Mouse (Mus musculus) stomach, embryonic 15.5 days (tissue): Measurements from ENCODE around the gene Helt. TPM values are rescaled to one million over a fixed set of nuclear protein-coding genes. Genes with fewer than 3 reads are reported as not detected.

Source experiments
- ATAC-seq: fragments of 200-750 bp; cut with Nextera tagmentation; 2 replicates; pipeline ENCODE4 v1.8.0; 2017; ENCODE audit warnings: low read depth, moderate number of reproducible peaks, moderate TSS enrichment; ENCODE audit not compliant: insufficient read depth, low FRiP score
- H3K27ac ChIP-seq: fragments of 300-500 bp; sonication (generic); 2 replicates; pipeline ENCODE4 v1.5.1; 2015; ENCODE audit warnings: mild to moderate bottlenecking, inconsistent platforms
- H3K27me3 ChIP-seq: fragments of 300-500 bp; sonication (generic); replicated peaks from 2 replicates; pipeline ENCODE4 v1.6.1; 2015; ENCODE audit warnings: inconsistent platforms
- H3K36me3 ChIP-seq: fragments of 300-500 bp; sonication (generic); 2 replicates; pipeline ENCODE4 v1.6.1; 2015; ENCODE audit warnings: inconsistent platforms
- H3K4me1 ChIP-seq: fragments of 300-500 bp; sonication (generic); 2 replicates; pipeline ENCODE4 v1.6.1; 2015; ENCODE audit warnings: inconsistent platforms
- H3K4me2 ChIP-seq: fragments of 300-500 bp; sonication (generic); 2 replicates; pipeline ENCODE4 v1.6.1; 2015; ENCODE audit warnings: mild to moderate bottlenecking, inconsistent platforms
- H3K4me3 ChIP-seq: fragments of 300-500 bp; sonication (generic); replicated peaks from 2 replicates; pipeline ENCODE4 v1.5.1; 2015; ENCODE audit warnings: inconsistent platforms
- H3K9ac ChIP-seq: fragments of 300-500 bp; sonication (generic); 2 replicates; pipeline ENCODE4 v1.6.1; 2015; ENCODE audit warnings: inconsistent platforms
- H3K9me3 ChIP-seq: fragments of 300-500 bp; sonication (generic); 2 replicates; pipeline ENCODE4 v1.6.1; 2016; ENCODE audit warnings: inconsistent platforms
- WGBS: fragments of 180-500 bp; shearing (Covaris S2); methylation state at CpG from one replicate; pipeline ENCODE4 v1.1.7; 2015; 5-methylcytosine and 5-hydroxymethylcytosine counted together
- polyA plus RNA-seq: library from polyadenylated mRNA; unstranded; fragments of >200 nt; fragmentation: Nextera tagmentation; extraction: Ambion mirVana; gene quantifications from 2 replicates; pipeline ENCODE4 v1.2.1, GENCODE M21; 2015

Gene Helt
- polyA plus RNA-seq, 1 experiment from 2014 or later, result 0.10 TPM

- Histone ChIP-seq H3K9ac (no peak overlapping the region), H3K36me3 (no peaks in the 10 kb centered on the region), H3K4me2 (no peak overlapping the region), H3K4me3 (no peak overlapping the region), H3K27me3 (no peaks in the 10 kb centered on the region), H3K27ac (no peak overlapping the region), H3K9me3 (no peaks in the 10 kb centered on the region), H3K4me1 (no peaks in the 10 kb centered on the region)
- ATAC-seq, result no peak
- WGBS, result 46% methylated on average over 19 of the region's 19 CpGs
Observed at GRCm38 (mm10) chr8:46257921-46258682, 36.4 kb downstream of the Helt start.

GRCm38 (mm10) chr8:46252456-46252855, 42.0 kb downstream of the Helt start:
- Histone ChIP-seq H3K4me2 (no peak overlapping the region), H3K4me3 (no peak overlapping the region)
- WGBS, result 54% methylated on average over 13 of the region's 13 CpGs

GRCm38 (mm10) chr8:46251561-46251960, 42.9 kb downstream of the Helt start:
- H3K4me1 ChIP-seq, result no peaks in the 10 kb centered on the region
- H3K4me3 ChIP-seq, result no peak overlapping the region
- no peak overlapping the region for H3K4me2 ChIP-seq
- no peak overlapping the region for H3K9ac ChIP-seq
- no peak for ATAC-seq
- H3K27ac ChIP-seq, result no peak overlapping the region
- no peaks in the 10 kb centered on the region for H3K27me3 ChIP-seq
- no peaks in the 10 kb centered on the region for H3K9me3 ChIP-seq
- no peaks in the 10 kb centered on the region for H3K36me3 ChIP-seq
- 41% methylated on average over 10 of the region's 10 CpGs for WGBS

More at GRCm38 (mm10) chr8:46252456-46252855, 42.0 kb downstream of the Helt start:
- Histone ChIP-seq H3K27me3 (no peaks in the 10 kb centered on the region), H3K36me3 (no peaks in the 10 kb centered on the region), H3K9ac (no peak overlapping the region), H3K27ac (no peak overlapping the region), H3K9me3 (no peaks in the 10 kb centered on the region), H3K4me1 (no peaks in the 10 kb centered on the region)
- no peak for ATAC-seq

- Histone ChIP-seq H3K27me3 (no peaks in the 10 kb centered on the region), H3K36me3 (no peaks in the 10 kb centered on the region), H3K9me3 (no peaks in the 10 kb centered on the region), H3K4me1 (no peaks in the 10 kb centered on the region), H3K4me2 (no peak overlapping the region), H3K4me3 (no peak overlapping the region), H3K9ac (no peak overlapping the region), H3K27ac (no peak overlapping the region)
- no peak for ATAC-seq
- 58% methylated on average over 11 of the region's 11 CpGs for WGBS
Observed at GRCm38 (mm10) chr8:46246346-46246745, 48.1 kb downstream of the Helt start.

GRCm38 (mm10) chr8:46242946-46243345, 51.5 kb downstream of the Helt start:
- no peak overlapping the region for H3K27ac ChIP-seq
- 28% methylated on average over 7 of the region's 7 CpGs for WGBS
- no peak overlapping the region for H3K4me2 ChIP-seq
- ATAC-seq, result no peak
- no peaks in the 10 kb centered on the region for H3K4me1 ChIP-seq
- no peaks in the 10 kb centered on the region for H3K9me3 ChIP-seq
- no peak overlapping the region for H3K4me3 ChIP-seq
- H3K36me3 ChIP-seq, result no peaks in the 10 kb centered on the region
- no peak overlapping the region for H3K9ac ChIP-seq
- H3K27me3 ChIP-seq, result no peaks in the 10 kb centered on the region

Other genes starting within 250 kb of the Helt start
- gene Cfap97, start 142.9 kb downstream of the Helt start, polyA plus RNA-seq, result 21.4 and 27.4 TPM in 2 replicates
- gene Snx25, start 142.5 kb downstream of the Helt start, polyA plus RNA-seq, result 7.1 and 7.5 TPM in 2 replicates
- 404 and 410 TPM in 2 replicates for gene Slc25a4, start 83.4 kb downstream of the Helt start, polyA plus RNA-seq
- 24.1 and 25.7 TPM in 2 replicates for gene Acsl1, start 176.4 kb upstream of the Helt start, polyA plus RNA-seq